Mouse (Mus musculus) MEL (cell line): ENCODE measurements around the gene Epb41l1. TPM values are rescaled to one million over a fixed set of nuclear protein-coding genes. Genes with fewer than 3 reads are reported as not detected.

Source experiments
- DNase-seq: peaks from one replicate; pipeline ENCODE4 v3.0.0; 2011; ENCODE audit warnings: low read depth, low spot score
- H3K27ac ChIP-seq: 2 replicates; pipeline ENCODE4 v1.5.1; 2012; ENCODE audit warnings: low read depth, mild to moderate bottlenecking, control low read depth, low read length, moderate library complexity; ENCODE audit not compliant: control insufficient read depth
- H3K27me3 ChIP-seq, 2 experiments: fragments of 150-350 bp in 1 of 2; sonication (generic) in 1 of 2; 2 replicates each; pipeline ENCODE4 v1.6.1; 2012; ENCODE audit warnings: low read length in 2 of 2, mild to moderate bottlenecking in 2 of 2, improper control_type of control experiment in 1 of 2, moderate library complexity in 1 of 2; ENCODE audit not compliant: insufficient read depth in 2 of 2, control insufficient read depth in 1 of 2
- H3K36me3 ChIP-seq, 2 experiments: 2 replicates each; pipeline ENCODE4 v1.6.1; 2012 to 2014; ENCODE audit warnings: low read length in 2 of 2, improper control_type of control experiment in 1 of 2, inconsistent platforms in 1 of 2, mild to moderate bottlenecking in 1 of 2; ENCODE audit not compliant: insufficient read depth in 2 of 2, control insufficient read depth in 1 of 2
- H3K4me1 ChIP-seq, 2 experiments: fragments of 150-350 bp in 1 of 2; sonication (generic) in 1 of 2; 2 replicates each; pipeline ENCODE4 v1.6.1; 2012; ENCODE audit warnings: low read length in 2 of 2, improper control_type of control experiment in 1 of 2, mild to moderate bottlenecking in 1 of 2; ENCODE audit not compliant: insufficient read depth in 2 of 2, control insufficient read depth in 1 of 2
- H3K4me3 ChIP-seq, 2 experiments: fragments of 150-350 bp in 1 of 2; sonication (generic) in 1 of 2; 2 replicates each; pipeline ENCODE4 v1.5.1; 2012; ENCODE audit warnings: low read depth in 2 of 2, low read length in 2 of 2, mild to moderate bottlenecking in 2 of 2, moderate library complexity in 2 of 2, control low read depth in 1 of 2, improper control_type of control experiment in 1 of 2; ENCODE audit not compliant: control insufficient read depth in 1 of 2, insufficient read depth in 1 of 2
- H3K79me2 ChIP-seq: 2 replicates; pipeline ENCODE4 v1.6.1; 2012; ENCODE audit warnings: mild to moderate bottlenecking, low read length, moderate library complexity; ENCODE audit not compliant: control insufficient read depth, poor library complexity, insufficient read depth
- H3K9ac ChIP-seq: 2 replicates; pipeline ENCODE4 v1.6.1; 2012; ENCODE audit warnings: low read depth, mild to moderate bottlenecking, control low read depth, low read length, moderate library complexity; ENCODE audit not compliant: control insufficient read depth, poor library complexity, severe bottlenecking
- H3K9me3 ChIP-seq: fragments of 150-350 bp; sonication (generic); replicated peaks from 2 replicates; pipeline ENCODE4 v1.6.1; 2012; ENCODE audit warnings: mild to moderate bottlenecking, low read length, improper control_type of control experiment, moderate library complexity; ENCODE audit not compliant: insufficient read depth
- CHD1 ChIP-seq: IDR thresholded peaks from 2 replicates; pipeline ENCODE4 v1.6.1; 2012; ENCODE audit warnings: low read depth, mild to moderate bottlenecking, inconsistent platforms, low read length, improper control_type of control experiment
- CTCF ChIP-seq, 3 experiments: IDR thresholded peaks in 2 of 3; conservative IDR thresholded peaks in 1 of 3; 2 replicates each; pipeline ENCODE4 v1.5.1; 2011 to 2012; ENCODE audit warnings: low read length in 3 of 3, low read depth in 2 of 3, mild to moderate bottlenecking in 2 of 3, improper control_type of control experiment in 1 of 3, inconsistent platforms in 1 of 3, mixed read lengths in 1 of 3, moderate library complexity in 1 of 3; ENCODE audit not compliant: control insufficient read depth in 1 of 3, insufficient read depth in 1 of 3, poor library complexity in 1 of 3, severe bottlenecking in 1 of 3
- E2F4 ChIP-seq: IDR thresholded peaks from 2 replicates; pipeline ENCODE4 v1.6.1; 2011; ENCODE audit warnings: low read depth, low read length, improper control_type of control experiment, borderline replicate concordance
- EP300 ChIP-seq, 2 experiments: IDR thresholded peaks; 2 replicates each; pipeline ENCODE4 v1.6.1; 2011; ENCODE audit warnings: improper control_type of control experiment in 2 of 2, low read length in 2 of 2, low read depth in 1 of 2, mild to moderate bottlenecking in 1 of 2
- GATA1 ChIP-seq: IDR thresholded peaks from 2 replicates; pipeline ENCODE4 v1.6.1; 2011; ENCODE audit warnings: low read depth, low read length, improper control_type of control experiment
- MAZ ChIP-seq: IDR thresholded peaks from 2 replicates; pipeline ENCODE4 v1.6.1; 2012; ENCODE audit warnings: low read depth, mild to moderate bottlenecking, inconsistent platforms, low read length, improper control_type of control experiment
- MXI1 ChIP-seq: IDR thresholded peaks from 2 replicates; pipeline ENCODE4 v1.6.1; 2011; ENCODE audit warnings: mild to moderate bottlenecking, low read depth, low read length, improper control_type of control experiment
- MYC ChIP-seq: IDR thresholded peaks from 2 replicates; pipeline ENCODE4 v1.6.1; 2011; ENCODE audit warnings: low read depth, mild to moderate bottlenecking, low read length, improper control_type of control experiment, moderate library complexity
- NELFE ChIP-seq: IDR thresholded peaks from 2 replicates; pipeline ENCODE4 v1.6.1; 2011; ENCODE audit warnings: low read depth, low read length, improper control_type of control experiment
- POLR2A ChIP-seq, 2 experiments: IDR thresholded peaks; 2 replicates each; pipeline ENCODE4 v1.6.1; 2011 to 2012; ENCODE audit warnings: low read length in 2 of 2, mild to moderate bottlenecking in 2 of 2, control low read depth in 1 of 2, improper control_type of control experiment in 1 of 2, low read depth in 1 of 2, moderate library complexity in 1 of 2; ENCODE audit not compliant: control insufficient read depth in 1 of 2, insufficient read depth in 1 of 2, poor library complexity in 1 of 2
- POLR2AphosphoS2 ChIP-seq: IDR thresholded peaks from 2 replicates; pipeline ENCODE4 v1.6.1; 2011; ENCODE audit warnings: low read length, improper control_type of control experiment
- SMC3 ChIP-seq: IDR thresholded peaks from 2 replicates; pipeline ENCODE4 v1.6.1; 2011; ENCODE audit warnings: low read depth, low read length, improper control_type of control experiment
- TBP ChIP-seq: IDR thresholded peaks from 2 replicates; pipeline ENCODE4 v1.8.0; 2011; ENCODE audit warnings: low read depth, low read length, improper control_type of control experiment
- UBTF ChIP-seq: IDR thresholded peaks from 2 replicates; pipeline ENCODE4 v1.6.1; 2012; ENCODE audit warnings: low read depth, mild to moderate bottlenecking, inconsistent platforms, low read length, improper control_type of control experiment, moderate library complexity, borderline replicate concordance; ENCODE audit not compliant: insufficient read depth
- USF1 ChIP-seq: IDR thresholded peaks from 2 replicates; pipeline ENCODE4 v1.6.1; 2014; ENCODE audit warnings: low read depth, mild to moderate bottlenecking, inconsistent platforms, low read length, improper control_type of control experiment, moderate library complexity
- USF2 ChIP-seq, 2 experiments: IDR thresholded peaks; 2 replicates each; pipeline ENCODE4 v1.6.1; 2011 to 2012; ENCODE audit warnings: improper control_type of control experiment in 2 of 2, low read length in 2 of 2, borderline replicate concordance in 1 of 2, inconsistent platforms in 1 of 2, low read depth in 1 of 2, mild to moderate bottlenecking in 1 of 2; ENCODE audit not compliant: insufficient read depth in 1 of 2
- ZKSCAN1 ChIP-seq: IDR thresholded peaks from 2 replicates; pipeline ENCODE4 v1.6.1; 2012; ENCODE audit warnings: low read depth, mild to moderate bottlenecking, inconsistent platforms, low read length, improper control_type of control experiment, moderate library complexity
- ZMIZ1 ChIP-seq: IDR thresholded peaks from 2 replicates; pipeline ENCODE4 v1.6.1; 2012; ENCODE audit warnings: low read depth, mild to moderate bottlenecking, inconsistent platforms, low read length, improper control_type of control experiment, moderate library complexity
- polyA plus RNA-seq, 2 experiments: library from polyadenylated mRNA; stranded (reverse) in 1 of 2; unstranded in 1 of 2; fragments of >175 nt in 1 of 2; fragments of >200 nt in 1 of 2; gene quantifications; 2 replicates each; pipeline versions ENCODE4 v1.2.1 to v1.2.4; 2012; ENCODE audit warnings: low replicate concordance in 2 of 2, low read depth in 1 of 2; ENCODE audit not compliant: insufficient read length in 2 of 2, insufficient read depth in 1 of 2, missing spikeins in 1 of 2
- total RNA-seq: library from RNA; depleted of rRNA; stranded (reverse); fragments of 300-350 nt; gene quantifications from 2 replicates; pipeline ENCODE4 v1.2.3, GENCODE M21; 2012

Gene Epb41l1
- total and polyA plus RNA-seq, 3 experiments = 1.5 to 7.3 TPM; not detected in 1

- no peak for TF ChIP-seq POLR2AphosphoS2
Measured at GRCm38 (mm10) chr2:156394282-156394681, 26.4 kb upstream of the Epb41l1 start (continued).

GRCm38 (mm10) chr2:156396096-156396495 is 24.6 kb upstream of the Epb41l1 start:
- Histone ChIP-seq H3K4me1 (peaks cover 0 to 5% of the 10 kb centered on the region in 2 experiments; a peak in 2 of 4 replicates), H3K27ac (no peak overlapping the region), H3K36me3 (peaks cover 0 to 2% of the 10 kb centered on the region in 2 experiments; a peak in 1 of 4 replicates), H3K4me3 (no peak overlapping the region), H3K9me3 (no peaks in the 10 kb centered on the region), H3K9ac (no peak overlapping the region), H3K27me3 (no peaks in the 10 kb centered on the region), H3K79me2 (peaks cover 2% of the 10 kb centered on the region; the same call in 1 of the 2 replicates)
- no peak for DNase-seq
- TF ChIP-seq SMC3 (no peak), USF1 (no peak)

- Histone ChIP-seq H3K27me3 (no peaks in the 10 kb centered on the region), H3K36me3 (peaks cover 0 to 2% of the 10 kb centered on the region in 2 experiments; a peak in 1 of 4 replicates), H3K9ac (no peak overlapping the region), H3K9me3 (no peaks in the 10 kb centered on the region), H3K79me2 (no peaks in the 10 kb centered on the region), H3K4me3 (no peak overlapping the region), H3K27ac (no peak overlapping the region), H3K4me1 (peaks cover 0 to 5% of the 10 kb centered on the region in 2 experiments; a peak in 2 of 4 replicates)
- DNase-seq = no peak
- TF ChIP-seq CTCF (IDR thresholded peaks at IDR 0.05 in 2 of 3, conservative IDR thresholded peaks at IDR 0.05 in 1 of 3; ENCODE audit: control insufficient read depth in 1 of 3, insufficient read depth in 1 of 3, low read depth in 2 of 3, low read length in 3 of 3, poor library complexity in 1 of 3, severe bottlenecking in 1 of 3) (no peak), MAZ (no peak), EP300 (IDR thresholded peaks at IDR 0.05; ENCODE audit: low read depth in 1 of 2, low read length in 2 of 2) (no peak), E2F4 (no peak), CHD1 (no peak), UBTF (no peak), MXI1 (no peak), GATA1 (no peak), USF2 (IDR thresholded peaks at IDR 0.05; ENCODE audit: borderline replicate concordance in 1 of 2, insufficient read depth in 1 of 2, low read depth in 1 of 2, low read length in 2 of 2) (no peak), NELFE (no peak), POLR2A (IDR thresholded peaks at IDR 0.05; ENCODE audit: control insufficient read depth in 1 of 2, insufficient read depth in 1 of 2, low read depth in 1 of 2, low read length in 2 of 2, poor library complexity in 1 of 2) (no peak)
Measured at GRCm38 (mm10) chr2:156397988-156398387, 22.7 kb upstream of the Epb41l1 start.

- no peaks in the 10 kb centered on the region for H3K36me3 ChIP-seq
- H3K9me3 ChIP-seq = no peaks in the 10 kb centered on the region
- H3K27me3 ChIP-seq = no peaks in the 10 kb centered on the region
- no peak overlapping the region for H3K9ac ChIP-seq
- TF ChIP-seq MYC = no peak
- no peak for TF ChIP-seq POLR2AphosphoS2
- no peak for TF ChIP-seq SMC3
- TF ChIP-seq MAZ = no peak
- TF ChIP-seq ZKSCAN1 = no peak
- no peak for TF ChIP-seq ZMIZ1
- TF ChIP-seq TBP = no peak
- H3K4me1 ChIP-seq = no peaks in the 10 kb centered on the region
- no peak overlapping the region for H3K4me3 ChIP-seq
- H3K27ac ChIP-seq = no peak overlapping the region
- H3K79me2 ChIP-seq = no peaks in the 10 kb centered on the region
- no peak for DNase-seq
Measured at GRCm38 (mm10) chr2:156399485-156399884, 21.2 kb upstream of the Epb41l1 start.
